Mouse (Mus musculus) brain, embryonic 14.5 days (tissue): ENCODE measurements around the gene Tescl. TPM values are rescaled to one million over a fixed set of nuclear protein-coding genes. Genes with fewer than 3 reads are reported as not detected.

Source experiments
- DNase-seq: peaks from one replicate; pipeline ENCODE4 v3.0.0-alpha.2; 2011; ENCODE audit warnings: low read depth
- CTCF ChIP-seq: fragments of 200-500 bp; IDR thresholded peaks from 2 replicates; pipeline ENCODE4 v1.5.1; 2012; ENCODE audit warnings: inconsistent platforms, mild to moderate bottlenecking, moderate library complexity, borderline replicate concordance; ENCODE audit not compliant: insufficient read depth, insufficient read length; ENCODE audit errors: extremely low read depth
- POLR2A ChIP-seq: fragments of 200-500 bp; IDR thresholded peaks from 2 replicates; pipeline ENCODE4 v1.6.1; 2012; ENCODE audit warnings: mild to moderate bottlenecking, inconsistent platforms, borderline replicate concordance; ENCODE audit not compliant: poor library complexity, insufficient read depth, insufficient read length, severe bottlenecking; ENCODE audit errors: extremely low read depth
- polyA plus RNA-seq: library from polyadenylated mRNA; depleted of rRNA; stranded (reverse); fragments of >200 nt; gene quantifications from 2 replicates; pipeline ENCODE4 v1.2.3, GENCODE M21; 2012

Tescl gene
- polyA plus RNA-seq, 1 experiment = 0.23 TPM

DNA sequence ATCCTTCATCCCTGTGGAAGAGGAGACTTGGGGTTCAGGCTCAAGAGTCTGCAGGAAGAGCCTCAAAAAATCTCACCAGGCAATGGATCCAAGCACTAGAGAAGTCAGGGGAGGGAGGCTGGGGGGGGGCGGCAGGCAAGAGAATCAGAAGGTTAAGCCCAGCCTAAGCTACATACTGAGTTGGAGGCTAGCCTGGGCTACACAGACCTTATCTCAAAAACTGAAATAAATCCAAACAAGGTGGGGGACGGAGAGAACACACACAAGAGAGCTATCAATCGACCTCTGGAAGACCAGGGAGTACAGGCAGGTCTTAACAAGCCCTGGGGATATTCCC lies 38.0 kb upstream of the Tescl start:
- TF ChIP-seq CTCF (no peak), POLR2A (no peak)
- DNase-seq = no peak

DNA sequence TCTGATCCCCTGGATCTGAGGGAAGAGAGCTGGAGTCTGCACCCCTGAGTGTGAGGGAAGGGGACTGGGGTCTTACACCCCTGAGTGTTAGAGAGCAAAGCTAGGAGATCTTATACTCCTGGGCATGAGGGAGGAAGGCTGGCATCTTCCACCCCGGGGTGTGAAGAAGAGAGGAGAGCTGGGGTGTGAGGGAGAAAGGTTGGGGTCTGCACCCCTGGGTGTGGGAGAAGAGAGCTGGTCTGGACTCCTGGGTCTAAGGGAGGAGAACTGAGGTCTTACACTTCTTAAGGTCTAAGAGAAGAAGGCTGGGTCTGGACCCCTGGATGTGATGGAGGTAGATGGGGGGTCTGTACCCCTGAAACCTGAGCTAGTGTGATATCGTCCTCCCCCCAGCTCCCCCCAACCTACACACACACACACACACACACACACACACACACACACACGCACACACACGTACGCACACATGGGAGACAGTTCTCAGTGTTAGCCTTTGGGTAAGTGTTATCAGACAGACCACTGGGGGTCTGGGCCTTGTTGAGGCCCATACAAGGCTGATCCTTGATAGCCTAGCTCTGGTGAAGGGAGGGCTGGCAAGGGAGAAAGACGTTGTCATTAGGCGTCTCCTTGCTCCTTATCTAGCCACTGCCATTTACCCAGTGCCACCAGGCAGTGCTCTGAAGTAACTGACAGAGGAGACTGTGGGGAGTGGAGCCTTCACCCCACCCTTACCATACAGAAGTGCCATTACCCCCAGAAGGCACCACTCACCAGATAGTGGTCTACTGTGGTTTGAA lies 37.5 kb upstream of the Tescl start:
- no peak for DNase-seq
- no peak for TF ChIP-seq CTCF
- no peak for TF ChIP-seq POLR2A

DNA sequence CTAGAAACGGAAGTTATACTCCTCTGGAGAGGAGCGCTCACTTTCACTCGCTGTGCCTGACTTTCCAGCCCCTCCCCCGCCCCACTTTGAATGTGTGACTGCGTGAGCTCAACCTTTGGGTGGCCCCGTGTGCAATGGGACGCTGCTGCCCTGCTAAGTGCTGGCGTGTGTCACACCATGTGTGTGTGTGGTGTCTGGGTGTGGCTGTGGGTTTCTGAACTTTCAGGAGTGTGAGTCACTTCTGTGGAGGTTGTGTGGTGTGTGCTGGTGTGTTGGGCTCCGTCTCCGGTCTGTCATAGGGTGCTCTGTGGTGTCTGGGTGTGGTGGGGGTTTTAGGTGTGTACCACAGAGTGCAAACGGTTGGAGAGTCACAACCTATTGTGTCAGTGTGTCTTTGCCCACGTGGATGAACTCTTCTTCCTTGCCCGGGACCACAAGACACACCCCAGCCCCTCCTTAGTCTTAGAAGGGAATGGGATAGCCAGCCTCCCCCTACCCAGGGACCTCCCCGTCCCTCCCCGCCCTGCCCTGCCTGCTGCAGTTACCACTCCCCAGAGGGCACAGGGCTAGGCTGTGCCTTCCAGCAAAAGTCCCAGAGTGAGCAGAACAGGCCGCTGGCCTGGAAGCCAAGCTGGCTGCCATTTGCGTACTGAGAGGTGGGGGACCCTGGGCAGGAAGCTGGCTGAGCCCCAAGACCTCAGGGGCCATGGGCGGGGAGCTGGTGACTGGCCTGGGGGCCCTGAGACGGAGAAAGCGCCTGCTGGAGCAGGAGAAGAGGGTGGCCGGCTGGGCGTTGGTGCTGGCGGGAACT lies 36.2 kb upstream of the Tescl start, which contains the start of gene Kcnn4:
Kcnn4 (plus strand) TSS at position 533 of the 811 bp plus-strand sequence.
- no peak for TF ChIP-seq CTCF
- TF ChIP-seq POLR2A = no peak
- no peak for DNase-seq

DNA sequence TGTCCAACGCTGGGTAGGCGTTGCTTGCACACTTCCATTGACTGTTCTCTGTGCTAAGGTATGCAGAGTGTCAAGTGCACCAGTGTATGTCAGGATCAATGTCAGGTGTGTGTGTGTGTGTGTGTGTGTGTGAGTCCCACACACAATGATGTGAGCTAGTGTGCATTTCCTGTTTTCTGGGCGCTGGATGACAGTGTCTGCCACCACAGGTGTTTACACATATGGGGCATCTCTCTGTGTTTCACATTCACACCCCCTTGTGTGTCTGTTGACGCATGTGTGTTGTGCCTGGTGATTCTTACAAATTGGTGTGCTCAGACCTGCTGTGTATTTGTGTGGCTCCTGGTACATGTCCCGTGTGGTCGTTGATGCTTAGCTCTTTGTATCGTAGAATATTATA lies 35.2 kb upstream of the Tescl start:
- DNase-seq = no peak
- TF ChIP-seq CTCF (no peak), POLR2A (no peak)

GRCm38 (mm10) chr7:24368226-24368625 lies 34.5 kb upstream of the Tescl start:
- no peak for DNase-seq
- TF ChIP-seq CTCF (no peak), POLR2A (no peak)

GRCm38 (mm10) chr7:24366716-24367632 lies 33.2 kb upstream of the Tescl start:
- no peak for TF ChIP-seq POLR2A
- TF ChIP-seq CTCF = no peak
- DNase-seq = no peak

DNA sequence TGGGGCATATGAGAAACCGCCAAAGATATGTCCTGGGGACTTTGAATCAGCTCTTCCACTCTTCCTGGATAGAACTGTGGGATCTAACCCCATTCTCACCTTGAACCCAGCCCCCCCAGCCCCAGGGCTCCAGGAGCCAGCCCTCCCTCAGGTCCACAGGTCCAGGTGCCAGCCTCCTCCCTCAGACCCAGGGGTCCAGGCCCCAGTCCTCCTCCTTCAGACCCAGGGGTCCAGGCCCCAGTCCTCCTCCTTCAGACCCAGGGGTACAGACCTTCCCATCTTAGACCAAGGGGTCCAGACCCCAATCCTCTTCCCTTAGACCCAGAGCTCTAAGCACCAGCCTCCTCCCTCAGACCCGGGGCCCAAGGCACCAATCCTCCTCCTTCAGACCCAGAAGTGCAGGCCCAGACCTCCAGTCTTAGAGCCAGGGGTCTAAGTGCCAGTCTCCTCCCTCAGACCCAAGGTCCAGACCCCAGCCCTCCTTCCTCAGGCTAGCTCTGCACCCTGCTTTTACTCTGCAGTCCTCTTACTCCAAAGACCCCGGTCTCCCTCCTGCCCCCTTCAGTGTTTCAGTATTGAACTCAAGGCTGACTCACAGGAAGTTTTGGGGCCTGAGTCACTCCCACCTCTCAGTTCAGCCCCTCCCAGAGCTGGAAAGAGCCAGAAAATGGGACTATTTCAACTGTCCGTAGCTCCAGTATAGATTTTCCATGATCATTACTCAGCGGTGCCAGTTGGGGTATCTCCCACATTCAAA lies 31.7 kb upstream of the Tescl start:
- no peak for DNase-seq
- TF ChIP-seq CTCF (no peak), POLR2A (no peak)

DNA sequence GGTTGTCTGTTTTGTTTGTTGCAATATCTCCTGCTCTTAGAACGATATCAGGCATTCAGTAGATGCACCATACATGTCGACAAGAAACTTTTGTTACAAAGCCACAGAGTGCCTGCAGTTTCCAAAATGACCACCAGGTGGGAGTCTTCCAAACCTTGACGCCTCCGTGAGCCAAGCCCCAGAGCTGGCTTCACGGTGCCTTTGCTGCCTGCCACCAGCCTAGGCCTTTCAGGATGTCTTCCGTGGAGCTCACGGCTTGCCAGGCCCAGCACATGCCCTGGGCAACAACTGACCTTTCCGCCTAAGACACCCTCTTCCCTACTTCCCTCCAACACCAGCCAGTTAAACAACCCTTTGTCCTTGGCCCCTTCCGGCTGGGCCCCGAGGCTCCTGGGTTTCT lies 31.1 kb upstream of the Tescl start:
- no peak for TF ChIP-seq POLR2A
- TF ChIP-seq CTCF = peak; percentile 91
- peak; percentile 91 for DNase-seq

GRCm38 (mm10) chr7:24363228-24363627 lies 29.5 kb upstream of the Tescl start:
- DNase-seq = peak; percentile 47
- no peak for TF ChIP-seq POLR2A
- TF ChIP-seq CTCF = peak; percentile 55; the same call in 1 of the 2 replicates

DNA sequence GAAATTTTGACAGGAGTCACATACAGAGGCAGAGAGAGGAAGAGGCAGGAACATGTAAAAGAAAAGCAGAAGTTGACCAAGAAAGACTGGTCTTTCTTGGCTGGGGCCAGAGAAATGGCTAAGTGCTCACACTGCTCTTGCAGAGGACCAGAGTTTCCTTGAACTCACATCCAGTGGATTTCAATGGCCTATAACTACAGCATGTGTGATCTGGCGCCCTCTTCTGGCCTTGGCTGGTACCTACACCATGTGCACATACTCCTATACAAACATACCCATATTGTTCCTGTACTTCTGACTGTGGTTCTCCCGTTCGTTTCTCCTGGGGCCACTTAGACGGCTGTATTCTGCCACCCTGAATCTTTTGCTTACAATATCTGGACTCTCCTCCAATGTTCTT lies 27.3 kb upstream of the Tescl start:
- DNase-seq = no peak
- no peak for TF ChIP-seq POLR2A
- TF ChIP-seq CTCF = peak; percentile 23; the same call in 1 of the 2 replicates
